Mouse (Mus musculus): Measurements from ENCODE around the gene Fam71e2. TPM values are rescaled to one million over a fixed set of nuclear protein-coding genes. Genes with fewer than 3 reads are reported as not detected.
A peak's percentile ranks its signal among the peaks of the same experiment; 100 is the strongest.

The Fam71e2 gene
- total RNA-seq, 2 experiments from 2014 or later: not detected

GRCm38 (mm10) chr7:4777851-4778637, 6.9 kb upstream of the Fam71e2 start:
- DNase-seq: no peak

- peak; percentile 70 for DNase-seq
Observed at GRCm38 (mm10) chr7:4776861-4777830, 6.0 kb upstream of the Fam71e2 start.

GRCm38 (mm10) chr7:4776131-4776530, 5.0 kb upstream of the Fam71e2 start:
- DNase-seq: no peak

- no peak for DNase-seq
Observed at GRCm38 (mm10) chr7:4764946-4765710, 6.0 kb downstream of the Fam71e2 start.

GRCm38 (mm10) chr7:4759670-4760069, 11.4 kb downstream of the Fam71e2 start:
- DNase-seq: no peak

- DNase-seq: peak; percentile 66
Observed at GRCm38 (mm10) chr7:4752821-4753570, 18.1 kb downstream of the Fam71e2 start, which contains the start of gene Cox6b2. Gene Cox6b2, minus strand, starts transcription at chr7:4753094.

GRCm38 (mm10) chr7:4751971-4752820, 18.9 kb downstream of the Fam71e2 start:
- peak; percentile 58 for DNase-seq

- DNase-seq: no peak
Observed at GRCm38 (mm10) chr7:4749169-4749568, 21.9 kb downstream of the Fam71e2 start.

- DNase-seq: no peak
Observed at GRCm38 (mm10) chr7:4748321-4748720, 22.8 kb downstream of the Fam71e2 start.

- DNase-seq: no peak
Observed at GRCm38 (mm10) chr7:4747156-4747899, 23.8 kb downstream of the Fam71e2 start.

- no peak for DNase-seq
Observed at GRCm38 (mm10) chr7:4746326-4746980, 24.6 kb downstream of the Fam71e2 start.

GRCm38 (mm10) chr7:4744886-4745285, 26.2 kb downstream of the Fam71e2 start:
- no peak for DNase-seq

GRCm38 (mm10) chr7:4743354-4743753, 27.7 kb downstream of the Fam71e2 start:
- no peak for DNase-seq

- no peak for DNase-seq
Observed at GRCm38 (mm10) chr7:4742482-4742819, 28.7 kb downstream of the Fam71e2 start.

- DNase-seq: no peak
Observed at GRCm38 (mm10) chr7:4741672-4742481, 29.2 kb downstream of the Fam71e2 start.

- peak; percentile 52 for DNase-seq
Observed at GRCm38 (mm10) chr7:4741151-4741550, 30.0 kb downstream of the Fam71e2 start.

GRCm38 (mm10) chr7:4740309-4740727, 30.8 kb downstream of the Fam71e2 start:
- DNase-seq: no peak

GRCm38 (mm10) chr7:4739544-4740275, 31.4 kb downstream of the Fam71e2 start, which contains the start of gene Kmt5c:
Gene Kmt5c, plus strand, starts transcription at chr7:4740115.
- peak; percentile 90 for DNase-seq
